Mouse (Mus musculus): ENCODE results near the gene Sdhaf1. TPM values are rescaled to one million over a fixed set of nuclear protein-coding genes. Genes with fewer than 3 reads are reported as not detected.

Gene Sdhaf1
- polyA plus RNA-seq, 1 experiment from 2014 or later = 19.3 TPM

GRCm38 (mm10) chr7:30306083-30306779 is 17.5 kb downstream of the Sdhaf1 start:
- peaks cover 67% of the 10 kb centered on the region for H3K36me3 ChIP-seq
- H3K27ac ChIP-seq (replicated peaks) = no peak overlapping the region
- no peak for DNase-seq (ENCODE audit: low spot score)

GRCm38 (mm10) chr7:30300914-30301313 is 22.8 kb downstream of the Sdhaf1 start:
- peak; percentile 37 for DNase-seq (ENCODE audit: low spot score)

More at GRCm38 (mm10) chr7:30306083-30306779, 17.5 kb downstream of the Sdhaf1 start:
- 91% methylated on average over 16 of the region's 16 CpGs for WGBS
- H3K9me3 ChIP-seq (replicated peaks) = no peaks in the 10 kb centered on the region
- H3K27me3 ChIP-seq (ENCODE audit: low read depth, poor library complexity, severe bottlenecking) = no peaks in the 10 kb centered on the region
- peaks cover 24% of the 10 kb centered on the region for H3K4me1 ChIP-seq
- H3K4me3 ChIP-seq = no peak overlapping the region

DNA sequence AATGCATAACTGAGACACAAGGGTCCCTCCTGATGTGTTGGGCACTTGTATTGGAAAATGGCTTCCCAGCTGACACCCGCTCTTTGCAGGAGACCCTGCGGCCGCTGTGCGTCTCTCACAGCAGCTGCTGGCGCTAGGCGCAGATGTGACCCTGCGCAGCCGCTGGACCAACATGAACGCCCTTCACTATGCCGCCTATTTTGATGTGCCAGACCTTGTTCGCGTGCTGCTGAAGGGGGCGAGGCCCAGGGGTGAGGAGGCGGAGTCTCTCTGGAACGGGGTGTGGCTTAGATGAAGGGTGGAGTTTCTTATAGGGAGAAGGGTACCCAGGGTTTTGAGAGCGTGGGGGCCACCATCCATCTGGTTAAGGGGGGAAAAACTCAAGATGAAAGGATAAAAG is 26.4 kb downstream of the Sdhaf1 start:
- Histone ChIP-seq H3K4me1 (peaks cover 18% of the 10 kb centered on the region), H3K9me3 (replicated peaks) (no peaks in the 10 kb centered on the region), H3K36me3 (peaks cover 94% of the 10 kb centered on the region), H3K27ac (replicated peaks) (no peak overlapping the region), H3K4me3 (no peak overlapping the region), H3K27me3 (ENCODE audit: low read depth, poor library complexity, severe bottlenecking) (no peaks in the 10 kb centered on the region)
- DNase-seq (ENCODE audit: low spot score) = no peak
- 86% methylated on average over 16 of the region's 16 CpGs for WGBS

More at GRCm38 (mm10) chr7:30300914-30301313, 22.8 kb downstream of the Sdhaf1 start:
- no peak overlapping the region for H3K4me3 ChIP-seq
- no peaks in the 10 kb centered on the region for H3K9me3 ChIP-seq (replicated peaks)
- no peak overlapping the region for H3K27ac ChIP-seq (replicated peaks)
- no peaks in the 10 kb centered on the region for H3K27me3 ChIP-seq (ENCODE audit: low read depth, poor library complexity, severe bottlenecking)
- H3K4me1 ChIP-seq = no peaks in the 10 kb centered on the region
- H3K36me3 ChIP-seq = peaks cover 90% of the 10 kb centered on the region
- WGBS = 48% methylated on average over 3 of the region's 3 CpGs

- no peaks in the 10 kb centered on the region for H3K27me3 ChIP-seq (ENCODE audit: low read depth, poor library complexity, severe bottlenecking)
- H3K4me3 ChIP-seq = no peak overlapping the region
- DNase-seq (ENCODE audit: low spot score) = no peak
- 93% methylated on average over 15 of the region's 15 CpGs for WGBS
- H3K9me3 ChIP-seq (replicated peaks) = no peaks in the 10 kb centered on the region
- H3K4me1 ChIP-seq = peaks cover 22% of the 10 kb centered on the region
- peaks cover 89% of the 10 kb centered on the region for H3K36me3 ChIP-seq
- H3K27ac ChIP-seq (replicated peaks) = no peak overlapping the region
Observed at GRCm38 (mm10) chr7:30296816-30297215, 26.9 kb downstream of the Sdhaf1 start.

DNA sequence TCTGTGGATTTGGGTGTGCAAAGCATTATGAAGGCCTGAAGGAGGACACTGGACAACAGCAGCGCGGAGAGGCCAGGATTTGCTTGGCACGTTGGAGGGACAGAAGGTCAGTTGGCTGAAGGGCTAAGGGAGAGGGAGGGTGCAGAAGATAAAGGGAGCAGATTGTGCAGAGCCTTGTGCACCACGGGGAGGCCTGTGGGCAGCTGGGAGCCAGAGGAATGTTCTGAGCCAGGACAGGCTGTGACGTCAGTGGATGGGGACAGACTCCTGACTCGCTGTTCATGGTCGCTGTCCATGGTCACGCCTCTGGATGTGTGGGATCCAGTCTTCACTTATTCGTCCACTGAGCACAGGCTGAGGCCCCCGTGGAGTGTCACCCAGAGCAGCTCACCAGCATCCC is 28.6 kb downstream of the Sdhaf1 start:
- no peaks in the 10 kb centered on the region for H3K9me3 ChIP-seq (replicated peaks)
- 78% methylated on average over 10 of the region's 10 CpGs for WGBS
- DNase-seq (ENCODE audit: low spot score) = no peak
- H3K4me1 ChIP-seq = peaks cover 31% of the 10 kb centered on the region
- no peaks in the 10 kb centered on the region for H3K27me3 ChIP-seq (ENCODE audit: low read depth, poor library complexity, severe bottlenecking)
- no peak overlapping the region for H3K27ac ChIP-seq (replicated peaks)
- H3K4me3 ChIP-seq = no peak overlapping the region
- peaks cover 75% of the 10 kb centered on the region for H3K36me3 ChIP-seq

DNA sequence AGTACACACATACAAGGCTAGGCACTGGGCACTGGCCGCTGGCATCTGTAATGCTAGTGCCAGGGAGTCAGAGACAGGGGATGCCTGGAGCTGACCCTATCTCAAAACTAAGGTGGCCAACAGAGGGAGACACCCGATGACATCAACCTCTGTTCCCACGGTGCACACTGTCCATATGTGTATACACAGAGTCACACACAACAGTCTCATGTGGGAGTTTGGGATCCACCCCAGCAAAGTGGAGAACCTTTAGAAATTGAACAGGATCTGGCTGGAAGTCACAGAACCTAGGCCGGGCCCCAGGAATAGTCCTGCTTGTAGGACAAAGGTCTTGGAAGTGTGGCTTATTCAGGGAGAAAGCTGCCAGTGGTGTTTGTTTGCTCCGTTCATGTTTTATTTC is 29.4 kb downstream of the Sdhaf1 start:
- no peak overlapping the region for H3K27ac ChIP-seq (replicated peaks)
- H3K36me3 ChIP-seq = peaks cover 67% of the 10 kb centered on the region
- no peaks in the 10 kb centered on the region for H3K27me3 ChIP-seq (ENCODE audit: low read depth, poor library complexity, severe bottlenecking)
- no peaks in the 10 kb centered on the region for H3K9me3 ChIP-seq (replicated peaks)
- no peak for DNase-seq (ENCODE audit: low spot score)
- peak overlapping the region; percentile 7; the same call in 1 of the 2 replicates for H3K4me3 ChIP-seq
- WGBS = 94% methylated on average over 5 of the region's 5 CpGs
- H3K4me1 ChIP-seq = peaks cover 39% of the 10 kb centered on the region

- DNase-seq (ENCODE audit: low spot score) = no peak
- 87% methylated on average over 13 of the region's 13 CpGs for WGBS
- Histone ChIP-seq H3K36me3 (peaks cover 62% of the 10 kb centered on the region), H3K4me1 (peaks cover 42% of the 10 kb centered on the region), H3K4me3 (peak overlapping the region; percentile 7; the same call in 1 of the 2 replicates), H3K27me3 (ENCODE audit: low read depth, poor library complexity, severe bottlenecking) (no peaks in the 10 kb centered on the region; the same call in 1 of the 2 replicates), H3K27ac (replicated peaks) (no peak overlapping the region), H3K9me3 (replicated peaks) (no peaks in the 10 kb centered on the region)
Observed at GRCm38 (mm10) chr7:30293795-30294194, 29.9 kb downstream of the Sdhaf1 start.

DNA sequence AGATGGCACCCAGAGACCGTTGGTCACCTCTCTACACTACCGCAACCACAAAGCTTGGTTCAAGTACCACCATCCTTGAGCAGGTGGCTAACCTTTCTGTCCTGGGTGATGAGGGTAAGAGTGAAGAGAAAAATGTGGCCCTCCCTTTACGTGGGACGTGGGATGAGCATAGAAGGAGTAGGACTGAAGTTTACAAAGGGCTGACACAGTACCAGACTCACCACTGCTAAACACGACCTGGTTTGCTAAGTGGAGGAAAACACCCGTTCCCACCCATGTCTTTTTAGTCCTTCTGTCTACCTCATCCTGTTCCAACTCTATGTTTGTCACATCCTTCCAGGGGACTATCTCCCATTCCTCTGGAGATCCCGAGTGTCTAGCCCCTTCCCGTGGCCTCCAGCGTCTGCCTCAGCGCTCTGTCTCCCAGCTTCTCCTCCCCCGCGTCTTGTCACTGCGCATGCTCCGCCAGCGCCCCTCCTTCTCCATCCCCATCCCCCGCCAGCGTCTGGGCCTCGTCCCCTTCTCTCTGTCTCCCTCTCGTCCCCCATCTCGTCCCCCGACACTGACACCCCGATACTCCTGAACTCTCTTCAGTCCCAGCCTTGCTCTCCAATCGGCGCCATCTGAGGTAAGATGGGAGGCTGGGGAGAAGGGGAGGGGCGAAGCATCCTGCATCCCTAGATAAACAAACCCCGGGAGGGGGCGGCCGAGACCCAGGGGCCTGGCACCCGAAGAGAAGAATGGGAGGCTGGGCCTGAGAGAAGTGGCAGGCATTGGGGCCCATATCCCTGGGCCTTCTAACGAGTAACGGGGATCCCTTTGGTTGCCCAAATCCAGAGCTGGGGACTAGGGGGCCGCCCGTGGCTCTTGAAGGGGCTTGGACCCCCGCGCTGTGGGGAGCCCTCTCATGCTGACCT is 32.2 kb downstream of the Sdhaf1 start, which contains the start of gene Clip3:
Gene Clip3, plus strand, starts transcription at position 514 of the 917 bp plus-strand sequence.
- peak; percentile 86 for DNase-seq (ENCODE audit: low spot score)
- Histone ChIP-seq H3K27ac (replicated peaks) (peak within 1 kb of the TSS; percentile 95), H3K9me3 (replicated peaks) (no peaks in the 10 kb centered on the region), H3K36me3 (peaks cover 38% of the 10 kb centered on the region), H3K4me3 (peak within 1 kb of the TSS; percentile 92), H3K27me3 (ENCODE audit: low read depth, poor library complexity, severe bottlenecking) (no peaks in the 10 kb centered on the region; the same call in 1 of the 2 replicates), H3K4me1 (peaks cover 47% of the 10 kb centered on the region)
- WGBS = 8% methylated on average over 35 of the region's 35 CpGs

- peaks cover 22% of the 10 kb centered on the region for H3K36me3 ChIP-seq
- peaks cover 47% of the 10 kb centered on the region for H3K4me1 ChIP-seq
- WGBS = 61% methylated on average over 10 of the region's 10 CpGs
- no peak overlapping the region for H3K4me3 ChIP-seq
- H3K27ac ChIP-seq (replicated peaks) = peak overlapping the region; percentile 24
- peak; percentile 28 for DNase-seq (ENCODE audit: low spot score)
- no peaks in the 10 kb centered on the region for H3K9me3 ChIP-seq (replicated peaks)
- no peaks in the 10 kb centered on the region; the same call in 1 of the 2 replicates for H3K27me3 ChIP-seq (ENCODE audit: low read depth, poor library complexity, severe bottlenecking)
Observed at GRCm38 (mm10) chr7:30289714-30290399, 33.8 kb downstream of the Sdhaf1 start.

DNA sequence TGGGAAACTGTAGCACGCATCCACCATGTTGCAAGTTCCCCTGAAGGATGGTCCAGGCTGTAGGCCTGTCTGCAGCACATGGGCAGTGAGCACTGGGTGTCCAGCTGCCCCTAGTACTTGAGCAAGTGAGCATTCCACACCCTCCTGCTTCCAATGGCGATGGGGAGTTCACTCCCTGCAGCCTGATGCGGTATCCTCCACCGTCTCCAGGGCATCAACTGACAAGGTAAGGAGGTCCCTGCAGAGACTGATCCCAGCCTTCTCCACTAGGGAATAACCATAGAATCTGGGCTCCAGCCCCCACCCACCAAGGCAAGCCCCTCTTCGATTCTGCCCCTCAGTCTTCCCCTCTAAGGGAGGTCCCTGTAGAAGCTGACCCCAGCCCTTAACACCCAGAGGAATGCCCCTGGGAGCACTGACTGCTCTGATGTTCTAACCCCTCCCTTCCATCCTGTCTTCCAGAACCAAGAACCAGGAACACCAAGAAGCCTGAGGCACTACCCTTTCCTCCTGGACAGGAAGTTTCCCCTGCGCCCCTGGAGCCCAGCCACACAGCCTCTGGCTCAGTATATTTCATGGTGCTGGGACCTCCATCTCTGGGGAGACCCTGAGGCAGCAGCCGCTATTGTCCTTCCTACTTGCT is 34.5 kb downstream of the Sdhaf1 start:
- H3K4me1 ChIP-seq = peaks cover 45% of the 10 kb centered on the region
- 71% methylated on average over 7 of the region's 7 CpGs for WGBS
- peak overlapping the region; percentile 24 for H3K27ac ChIP-seq (replicated peaks)
- H3K4me3 ChIP-seq = no peak overlapping the region
- H3K9me3 ChIP-seq (replicated peaks) = no peaks in the 10 kb centered on the region
- no peak for DNase-seq (ENCODE audit: low spot score)
- H3K27me3 ChIP-seq (ENCODE audit: low read depth, poor library complexity, severe bottlenecking) = no peaks in the 10 kb centered on the region; the same call in 1 of the 2 replicates
- H3K36me3 ChIP-seq = peaks cover 16% of the 10 kb centered on the region

- Histone ChIP-seq H3K4me1 (peaks cover 36% of the 10 kb centered on the region), H3K4me3 (no peak overlapping the region), H3K27ac (replicated peaks) (no peak overlapping the region), H3K36me3 (peaks cover 6% of the 10 kb centered on the region), H3K9me3 (replicated peaks) (no peaks in the 10 kb centered on the region), H3K27me3 (ENCODE audit: low read depth, poor library complexity, severe bottlenecking) (no peaks in the 10 kb centered on the region; the same call in 1 of the 2 replicates)
- 74% methylated on average over 6 of the region's 6 CpGs for WGBS
- DNase-seq (ENCODE audit: low spot score) = no peak
Observed at GRCm38 (mm10) chr7:30288046-30288445, 35.6 kb downstream of the Sdhaf1 start.
